Mouse (Mus musculus) spleen, adult 2 months (tissue): ENCODE data around the gene Acan. TPM values are rescaled to one million over a fixed set of nuclear protein-coding genes. Genes with fewer than 3 reads are reported as not detected.

Experiments
- DNase-seq, 2 experiments: peaks; one replicate each; pipeline versions ENCODE4 v3.0.0 to v3.0.0-alpha.2; 2012 to 2021; ENCODE audit warnings: low spot score in 2 of 2, low read depth in 1 of 2
- H3K27ac ChIP-seq: fragments of 200-500 bp; 2 replicates; pipeline ENCODE4 v1.5.1; 2012; ENCODE audit warnings: low read length, inconsistent platforms; ENCODE audit not compliant: insufficient read depth
- H3K27me3 ChIP-seq: fragments of 200-500 bp; 2 replicates; pipeline ENCODE4 v1.6.1; 2012; ENCODE audit warnings: mild to moderate bottlenecking, moderate library complexity, low read length, inconsistent platforms; ENCODE audit not compliant: control insufficient read depth, insufficient read depth
- H3K36me3 ChIP-seq: fragments of 200-500 bp; 2 replicates; pipeline ENCODE4 v1.6.1; 2012; ENCODE audit warnings: mild to moderate bottlenecking, low read length, inconsistent platforms; ENCODE audit not compliant: control insufficient read depth, insufficient read depth
- H3K4me1 ChIP-seq: fragments of 200-500 bp; 2 replicates; pipeline ENCODE4 v1.6.1; 2011; ENCODE audit warnings: inconsistent platforms; ENCODE audit not compliant: control insufficient read depth, insufficient read depth, insufficient read length
- H3K4me3 ChIP-seq: fragments of 200-500 bp; 2 replicates; pipeline ENCODE4 v1.5.1; 2011; ENCODE audit warnings: mild to moderate bottlenecking, inconsistent platforms; ENCODE audit not compliant: insufficient read depth, insufficient read length; ENCODE audit errors: extremely low read depth
- CTCF ChIP-seq: fragments of 200-500 bp; IDR thresholded peaks from 2 replicates; pipeline ENCODE4 v1.5.1; 2011; ENCODE audit warnings: mild to moderate bottlenecking, inconsistent platforms; ENCODE audit not compliant: insufficient read depth, insufficient read length, insufficient replicate concordance; ENCODE audit errors: extremely low read depth
- POLR2A ChIP-seq: fragments of 200-500 bp; IDR thresholded peaks from 2 replicates; pipeline ENCODE4 v1.6.1; 2011; ENCODE audit warnings: low read depth, low read length, inconsistent platforms
- WGBS: fragments of 180-500 bp; shearing (Covaris S2); methylation state at CpG from one replicate; pipeline ENCODE4 v1.1.7; 2018; 5-methylcytosine and 5-hydroxymethylcytosine counted together
- polyA plus RNA-seq: library from polyadenylated mRNA; depleted of rRNA; stranded (reverse); fragments of >200 nt; gene quantifications from 2 replicates; pipeline ENCODE4 v1.2.3, GENCODE M21; 2012

Acan gene
- polyA plus RNA-seq, 1 experiment, result 0.02 TPM

- WGBS, result 75% methylated on average over 6 of the region's 6 CpGs
- H3K36me3 ChIP-seq, result 0 out of 2 replicates have a peak, but pooled peaks cover 2% of the 10 kb centered on the region
- H3K4me1 ChIP-seq, result no peaks in the 10 kb centered on the region
- H3K4me3 ChIP-seq, result no peak overlapping the region
- no peaks in the 10 kb centered on the region for H3K27me3 ChIP-seq
- TF ChIP-seq POLR2A, result no peak
- TF ChIP-seq CTCF, result no peak
- H3K27ac ChIP-seq, result no peak overlapping the region
- DNase-seq, result no peak
Observed at GRCm38 (mm10) chr7:79133391-79133790, 80.1 kb downstream of the Acan start.

- 66% methylated on average over 6 of the region's 6 CpGs for WGBS
- DNase-seq, result no peak
- Histone ChIP-seq H3K27me3 (no peaks in the 10 kb centered on the region), H3K4me1 (no peaks in the 10 kb centered on the region), H3K4me3 (no peak overlapping the region), H3K27ac (no peak overlapping the region), H3K36me3 (0 out of 2 replicates have a peak, but pooled peaks cover 4% of the 10 kb centered on the region)
- TF ChIP-seq CTCF, result no peak
- TF ChIP-seq POLR2A, result no peak
Observed at GRCm38 (mm10) chr7:79139328-79139824, 86.1 kb downstream of the Acan start.

GRCm38 (mm10) chr7:79139891-79140591, 86.8 kb downstream of the Acan start:
- TF ChIP-seq POLR2A, result no peak
- TF ChIP-seq CTCF, result no peak
- 76% methylated on average over 4 of the region's 4 CpGs for WGBS
- Histone ChIP-seq H3K27ac (no peak overlapping the region), H3K4me3 (no peak overlapping the region), H3K4me1 (no peaks in the 10 kb centered on the region), H3K27me3 (no peaks in the 10 kb centered on the region), H3K36me3 (peaks cover 6% of the 10 kb centered on the region)
- DNase-seq, result no peak

GRCm38 (mm10) chr7:79140897-79141296, 87.6 kb downstream of the Acan start:
- Histone ChIP-seq H3K27ac (no peak overlapping the region), H3K4me3 (no peak overlapping the region), H3K36me3 (peaks cover 7% of the 10 kb centered on the region), H3K4me1 (no peaks in the 10 kb centered on the region), H3K27me3 (no peaks in the 10 kb centered on the region)
- WGBS, result 53% methylated on average over 8 of the region's 8 CpGs
- DNase-seq, result peak in 1 of 2 experiments; percentile 57
- TF ChIP-seq CTCF (peak; percentile 95), POLR2A (no peak)

GRCm38 (mm10) chr7:79147011-79147837, 93.9 kb downstream of the Acan start:
- TF ChIP-seq POLR2A (no peak), CTCF (no peak)
- Histone ChIP-seq H3K27ac (no peak overlapping the region), H3K4me3 (no peak overlapping the region), H3K36me3 (peaks cover 4% of the 10 kb centered on the region), H3K27me3 (no peaks in the 10 kb centered on the region), H3K4me1 (peaks cover 6% of the 10 kb centered on the region; the same call in 1 of the 2 replicates)
- 76% methylated on average over 12 of the region's 12 CpGs for WGBS
- no peak for DNase-seq

GRCm38 (mm10) chr7:79147931-79148653, 94.8 kb downstream of the Acan start:
- WGBS, result 5% methylated on average over 20 of the region's 20 CpGs
- no peaks in the 10 kb centered on the region for H3K27me3 ChIP-seq
- H3K4me3 ChIP-seq, result peak overlapping the region; percentile 85
- TF ChIP-seq POLR2A (no peak), CTCF (no peak)
- H3K27ac ChIP-seq, result 0 out of 2 replicates have a peak overlapping the region, but pooled peaks have one; percentile 37
- DNase-seq, result no peak
- H3K4me1 ChIP-seq, result peaks cover 6% of the 10 kb centered on the region; the same call in 1 of the 2 replicates
- peaks cover 3% of the 10 kb centered on the region for H3K36me3 ChIP-seq
